Mouse (Mus musculus) neutrophil, adult 5-6 weeks (primary cell): ENCODE measurements around the gene Gfi1b. TPM values are rescaled to one million over a fixed set of nuclear protein-coding genes. Genes with fewer than 3 reads are reported as not detected.

ENCODE experiments used
- ATAC-seq: fragments of 151-379, 151-347 bp; 2 replicates; pipeline ENCODE4 v1.8.0; 2017; ENCODE audit warnings: mild to moderate bottlenecking, moderate TSS enrichment; ENCODE audit not compliant: insufficient number of reproducible peaks, poor library complexity, low FRiP score, severe bottlenecking; ENCODE audit errors: extremely low read depth
- total RNA-seq: library from RNA; stranded (forward); fragments of 200-1000 nt; gene quantifications from 2 replicates; pipeline ENCODE4 v1.2.3, GENCODE M21; 2017

The Gfi1b gene
- total RNA-seq, 1 experiment from 2014 or later, result 0.35 TPM

DNA sequence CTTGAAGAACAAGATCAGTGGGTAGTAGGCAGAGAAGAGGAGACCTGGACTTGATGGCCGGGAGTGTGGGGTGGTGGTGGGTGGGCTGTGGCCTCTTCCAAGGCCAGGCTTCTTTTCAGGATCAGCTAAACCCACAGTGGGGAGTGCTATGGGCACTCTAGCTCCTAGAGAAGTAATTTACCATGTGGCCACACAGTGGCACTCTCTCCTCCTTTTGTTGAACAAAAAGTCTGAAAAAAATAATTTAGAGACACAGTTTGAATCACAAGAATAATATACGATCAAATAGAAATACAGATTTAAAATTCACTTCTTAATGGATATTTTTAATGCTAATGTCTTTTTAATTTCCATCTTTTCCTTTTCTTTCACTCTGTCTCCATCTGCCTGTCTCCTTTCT is 6.3 kb upstream of the Gfi1b start:
- ATAC-seq, result no peak

DNA sequence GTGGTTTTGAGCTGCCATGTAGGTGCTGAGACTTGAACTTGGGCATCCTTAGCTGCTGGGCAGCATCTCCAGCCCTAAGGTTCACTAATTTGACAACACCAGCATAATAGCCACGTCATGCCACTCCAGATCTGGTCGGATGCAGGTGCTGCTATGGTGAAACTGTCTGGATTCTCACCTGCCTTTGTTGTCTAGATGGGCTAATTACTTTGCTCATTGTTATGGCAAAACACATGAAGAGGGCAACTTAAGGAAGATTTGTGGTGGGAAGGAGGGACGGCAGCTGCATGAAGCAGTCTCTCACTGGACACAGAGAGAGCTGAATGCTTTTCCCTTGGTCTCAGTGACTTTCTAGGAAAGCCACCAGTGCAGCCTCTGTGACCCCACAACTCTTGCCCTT is 4.3 kb upstream of the Gfi1b start:
- ATAC-seq, result no peak

GRCm38 (mm10) chr2:28624870-28625269 is 3.1 kb upstream of the Gfi1b start:
- no peak for ATAC-seq

GRCm38 (mm10) chr2:28622521-28623124 is 841 bp upstream of the Gfi1b start:
- peak; percentile 51; the same call in 1 of the 2 replicates for ATAC-seq

- ATAC-seq, result no peak
Observed at GRCm38 (mm10) chr2:28621111-28621510, 671 bp downstream of the Gfi1b start.

DNA sequence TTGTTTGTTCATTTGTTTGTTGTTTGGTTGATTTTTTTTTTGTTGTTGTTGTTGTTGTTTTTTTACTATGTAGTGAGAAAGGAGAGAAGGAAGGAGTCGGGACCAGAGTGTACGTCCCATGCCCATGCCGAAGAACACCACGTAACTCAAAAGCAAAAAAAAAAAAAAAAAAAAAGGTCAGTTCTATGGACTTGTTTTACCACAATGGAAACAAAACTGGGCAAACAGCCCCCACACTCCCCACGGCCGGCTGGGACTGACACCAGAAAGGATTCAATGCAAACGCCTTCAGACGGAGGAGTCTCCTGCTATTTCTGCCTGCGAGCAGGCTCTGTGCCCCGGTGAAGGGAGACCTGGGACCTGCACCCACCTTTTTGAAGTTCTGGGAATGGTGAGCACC is 1.3 kb downstream of the Gfi1b start:
- no peak for ATAC-seq

DNA sequence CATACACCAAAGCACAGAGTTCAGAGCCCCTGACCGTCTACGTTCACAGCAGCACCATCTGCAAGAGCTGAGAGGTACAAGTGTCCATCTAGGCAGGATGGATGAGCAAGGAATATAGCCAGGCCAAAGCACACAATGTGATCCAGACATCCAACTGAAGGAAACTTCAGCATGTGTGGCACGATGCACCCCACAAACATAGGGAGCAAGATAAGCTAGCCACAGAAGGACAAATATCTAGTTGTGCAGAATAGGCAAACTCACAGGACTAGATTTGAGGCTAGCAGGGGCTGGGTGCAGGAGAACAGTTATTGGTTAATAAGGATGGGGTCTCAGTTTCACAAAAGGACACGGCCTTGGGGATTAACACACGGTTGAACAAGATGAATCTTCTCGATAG is 2.4 kb downstream of the Gfi1b start:
- no peak for ATAC-seq

- ATAC-seq, result peak; percentile 42
Observed at GRCm38 (mm10) chr2:28618777-28619336, 2.9 kb downstream of the Gfi1b start.

GRCm38 (mm10) chr2:28617498-28618486 is 4.0 kb downstream of the Gfi1b start:
- ATAC-seq, result no peak

GRCm38 (mm10) chr2:28616874-28617273 is 4.9 kb downstream of the Gfi1b start:
- no peak for ATAC-seq

DNA sequence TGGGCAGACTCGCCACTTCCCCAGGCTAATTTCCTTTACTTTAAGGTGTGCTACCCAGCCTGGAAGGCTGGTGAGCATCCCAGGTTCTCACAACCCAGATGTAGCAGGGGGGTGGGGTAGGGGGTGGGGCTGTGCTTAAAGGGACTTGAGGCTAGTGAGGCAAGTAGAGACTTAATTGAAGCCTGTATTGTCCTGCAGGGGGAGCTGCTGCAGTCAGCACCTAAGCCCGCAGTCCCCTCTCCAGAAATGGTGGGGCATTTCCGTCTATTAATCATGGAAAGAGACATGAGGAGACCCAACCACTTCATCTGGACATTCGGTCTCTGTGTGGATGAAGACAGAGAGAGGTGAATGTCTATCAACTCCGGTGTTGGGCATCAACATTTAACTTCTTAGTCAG is 5.4 kb downstream of the Gfi1b start:
- ATAC-seq, result no peak

DNA sequence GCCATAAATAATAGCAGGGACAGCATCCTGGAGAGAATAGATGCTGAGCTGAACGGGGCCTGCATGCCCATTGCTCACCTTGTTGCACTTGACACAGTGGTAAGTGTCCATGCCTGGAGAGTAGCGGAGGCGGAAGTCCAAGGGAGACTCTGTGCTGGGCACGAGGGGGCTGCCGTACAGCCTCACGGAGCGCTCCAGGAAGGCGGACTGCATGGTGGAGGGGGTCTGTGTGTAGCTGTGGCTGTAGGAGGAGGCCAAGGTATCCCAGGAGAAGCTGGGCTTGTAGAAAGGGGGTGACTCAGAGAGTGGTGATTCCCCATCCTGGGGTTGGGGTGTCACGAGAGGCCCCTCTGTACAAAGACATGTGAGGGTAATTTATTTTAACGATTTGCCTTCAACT is 8.2 kb downstream of the Gfi1b start:
- no peak for ATAC-seq

DNA sequence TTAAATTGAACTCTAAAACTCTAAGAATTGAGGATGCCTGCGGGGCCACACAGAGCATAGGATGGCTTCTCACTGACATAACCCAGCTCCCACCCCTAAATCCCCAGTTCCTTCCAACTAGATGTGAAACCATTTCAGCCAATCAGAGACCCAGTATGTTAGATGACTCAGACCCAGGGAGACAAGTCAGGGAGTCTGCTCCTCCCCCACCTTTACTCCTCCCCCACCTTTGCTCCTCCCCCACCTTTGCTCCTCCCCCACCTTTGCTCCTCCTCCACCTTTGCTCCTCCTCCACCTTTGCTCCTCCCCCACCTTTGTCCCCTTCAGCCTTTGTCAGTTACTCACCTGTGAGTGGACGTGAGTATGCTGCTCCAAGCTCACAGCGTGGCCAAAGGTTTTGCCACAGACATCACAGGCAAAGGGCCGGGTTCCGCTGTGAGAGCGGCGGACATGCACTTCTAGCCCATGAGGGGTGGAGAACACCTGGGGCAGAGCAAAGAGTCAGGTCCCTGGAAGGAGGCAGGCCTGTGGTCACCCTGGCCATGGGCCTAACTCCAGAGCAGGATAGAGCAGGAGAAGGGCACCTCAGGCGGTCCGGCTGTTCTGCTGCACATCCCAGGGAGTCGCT is 9.2 kb downstream of the Gfi1b start:
- no peak for ATAC-seq

DNA sequence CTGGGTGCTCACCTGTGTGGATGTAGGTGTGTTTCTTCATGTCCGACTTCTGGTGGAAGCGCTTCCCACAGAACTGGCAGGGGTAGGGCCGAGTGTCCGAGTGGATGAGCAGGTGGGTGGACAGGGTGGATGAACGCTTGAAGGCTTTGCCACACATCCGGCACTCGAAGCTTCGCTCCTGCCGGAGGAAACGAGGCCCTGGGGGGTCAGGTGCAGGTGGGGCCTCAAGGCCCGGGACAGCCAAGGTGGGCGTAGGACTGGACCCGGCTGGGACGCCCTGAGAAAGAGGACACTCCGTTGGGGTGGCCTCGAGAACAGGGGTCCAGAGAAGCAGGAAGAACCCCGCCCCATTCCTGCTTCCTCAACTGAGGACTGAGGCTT is 10.4 kb downstream of the Gfi1b start:
- ATAC-seq, result no peak

DNA sequence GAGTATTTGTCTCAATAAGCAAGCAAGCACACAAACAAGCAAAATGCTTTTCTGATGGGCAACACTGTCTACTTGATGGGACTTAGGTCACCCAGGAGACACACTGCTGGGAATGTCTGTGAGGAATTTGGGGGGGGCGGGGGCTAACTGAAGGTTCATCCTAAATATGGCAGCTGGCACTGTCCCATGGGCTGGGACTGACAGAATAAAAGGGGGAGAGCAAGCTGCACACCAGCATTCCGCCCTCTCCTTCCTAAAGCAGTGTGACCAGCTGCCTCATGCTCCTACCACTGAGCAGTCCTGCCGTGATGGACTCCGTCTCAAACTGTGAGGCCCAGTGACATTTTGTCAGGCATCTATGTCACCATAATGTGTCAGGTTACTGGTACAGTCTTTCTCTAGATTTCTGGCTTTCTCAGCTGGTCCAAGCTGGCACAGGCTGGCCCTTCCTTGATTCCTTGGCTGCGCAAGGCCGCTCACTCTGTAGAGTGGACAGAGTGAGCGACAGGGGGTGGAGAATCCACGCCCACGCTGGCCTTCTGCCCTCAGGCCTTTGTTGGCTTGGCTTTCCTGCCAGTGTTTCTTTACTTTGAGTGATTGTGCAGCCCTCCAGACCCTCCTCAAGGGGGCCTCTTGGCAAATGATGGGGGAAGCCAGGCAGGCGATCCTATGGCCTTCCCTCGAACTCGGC is 10.9 kb downstream of the Gfi1b start:
- ATAC-seq, result no peak

DNA sequence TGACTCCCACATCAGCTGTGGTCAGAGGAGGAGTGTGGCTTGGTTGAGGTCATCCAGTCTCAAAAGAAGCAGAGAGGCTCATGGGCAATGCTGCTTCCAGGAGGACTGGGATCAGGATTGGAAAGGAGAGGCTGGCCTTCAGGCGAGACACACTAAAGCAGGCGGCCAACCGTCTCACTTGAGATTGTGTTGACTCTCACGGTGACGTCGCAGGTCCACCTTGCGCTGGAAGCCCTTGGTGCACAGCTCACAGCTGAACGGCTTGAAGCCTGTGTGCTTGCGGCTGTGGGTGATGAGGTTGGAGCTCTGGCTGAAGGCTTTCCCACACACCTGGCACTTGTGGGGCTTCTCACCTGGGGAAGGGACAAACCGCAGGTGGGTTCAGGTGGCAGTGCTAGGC is 11.9 kb downstream of the Gfi1b start:
- ATAC-seq, result no peak

- ATAC-seq, result no peak
Observed at GRCm38 (mm10) chr2:28607341-28608165, 14.2 kb downstream of the Gfi1b start.

DNA sequence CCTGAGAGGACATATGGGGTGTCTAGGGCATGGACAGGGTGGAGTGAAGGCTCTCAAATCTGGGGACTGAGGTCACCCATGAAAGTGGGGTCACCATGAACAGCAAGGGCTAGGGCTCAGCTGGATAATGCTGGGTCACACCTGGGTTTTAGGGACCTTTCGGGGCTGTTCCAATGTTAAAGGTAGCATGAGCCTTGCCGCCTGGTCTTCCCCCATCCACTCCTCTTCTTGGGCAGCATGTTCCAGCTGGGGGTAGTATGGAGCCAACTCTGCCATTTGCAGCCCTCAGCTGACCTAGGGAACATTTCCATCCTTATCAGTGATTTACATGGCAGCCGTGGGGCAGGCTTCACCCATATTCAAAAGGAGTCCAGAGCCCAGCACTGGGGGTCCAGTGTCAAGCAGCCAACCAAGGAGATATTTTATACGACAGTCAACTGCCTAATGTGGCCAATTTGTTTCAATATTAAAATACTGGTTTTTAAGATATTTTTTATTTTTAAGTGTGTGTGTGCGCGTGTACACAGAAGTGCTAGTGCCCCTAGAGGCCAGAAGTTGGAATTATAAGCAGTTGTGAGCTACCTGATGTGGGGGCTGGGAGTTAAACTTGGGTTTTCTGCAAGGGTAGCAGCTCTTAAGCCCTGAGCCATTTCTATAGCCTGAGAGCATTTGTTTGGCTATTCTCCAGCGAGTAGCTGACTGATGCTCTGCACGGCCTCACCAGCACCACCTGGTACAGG is 15.0 kb downstream of the Gfi1b start:
- ATAC-seq, result no peak
